Mouse (Mus musculus) neural tube, embryonic 11.5 days (tissue): ENCODE measurements around the gene Ankle2. TPM values are rescaled to one million over a fixed set of nuclear protein-coding genes. Genes with fewer than 3 reads are reported as not detected.

ENCODE experiments used
- ATAC-seq: fragments of 200-750 bp; cut with Nextera tagmentation; 2 replicates; pipeline ENCODE4 v1.8.0; 2017; ENCODE audit warnings: moderate number of reproducible peaks, mild to moderate bottlenecking, moderate TSS enrichment, moderate library complexity; ENCODE audit not compliant: insufficient read depth, low FRiP score, low TSS enrichment
- DNase-seq: peaks from one replicate; pipeline ENCODE4 v3.0.0-alpha.2; 2015; ENCODE audit warnings: low spot score
- H3K27ac ChIP-seq: fragments of 300-500 bp; sonication (generic); 2 replicates; pipeline ENCODE4 v1.5.1; 2014; ENCODE audit warnings: low read depth, mild to moderate bottlenecking, low read length
- H3K27me3 ChIP-seq: fragments of 300-500 bp; sonication (generic); 2 replicates; pipeline ENCODE4 v1.6.1; 2014; ENCODE audit warnings: mild to moderate bottlenecking, low read length, mixed read lengths; ENCODE audit not compliant: control insufficient read depth, insufficient read depth
- H3K36me3 ChIP-seq: fragments of 300-500 bp; sonication (generic); 2 replicates; pipeline ENCODE4 v1.6.1; 2014; ENCODE audit warnings: mild to moderate bottlenecking, low read length, moderate library complexity, mixed read lengths; ENCODE audit not compliant: control insufficient read depth, insufficient read depth
- H3K4me1 ChIP-seq: fragments of 300-500 bp; sonication (generic); 2 replicates; pipeline ENCODE4 v1.6.1; 2014; ENCODE audit warnings: low read length, mixed read lengths; ENCODE audit not compliant: control insufficient read depth, insufficient read depth
- H3K4me2 ChIP-seq: fragments of 300-500 bp; sonication (generic); 2 replicates; pipeline ENCODE4 v1.6.1; 2014; ENCODE audit warnings: low read depth, mild to moderate bottlenecking, moderate library complexity
- H3K4me3 ChIP-seq: fragments of 300-500 bp; sonication (generic); 2 replicates; pipeline ENCODE4 v1.5.1; 2014; ENCODE audit warnings: low read depth, low read length
- H3K9ac ChIP-seq: fragments of 300-500 bp; sonication (generic); 2 replicates; pipeline ENCODE4 v1.6.1; 2014; ENCODE audit warnings: mild to moderate bottlenecking, low read length
- H3K9me3 ChIP-seq: fragments of 300-500 bp; sonication (generic); 2 replicates; pipeline ENCODE4 v1.6.1; 2016; ENCODE audit warnings: low read length; ENCODE audit not compliant: control insufficient read depth
- WGBS: fragments of 180-500 bp; shearing (Covaris S2); extraction: QIAGEN DNeasy Blood & Tissue Kit; methylation state at CpG from one replicate; pipeline ENCODE4 v1.1.7; 2014; 5-methylcytosine and 5-hydroxymethylcytosine counted together
- polyA plus RNA-seq: library from polyadenylated mRNA; unstranded; fragments of >200 nt; fragmentation: Nextera tagmentation; extraction: Ambion mirVana; gene quantifications from 2 replicates; pipeline ENCODE4 v1.2.1, GENCODE M21; 2014

Ankle2 gene
- polyA plus RNA-seq, 1 experiment from 2014 or later = 39.9 TPM

DNA sequence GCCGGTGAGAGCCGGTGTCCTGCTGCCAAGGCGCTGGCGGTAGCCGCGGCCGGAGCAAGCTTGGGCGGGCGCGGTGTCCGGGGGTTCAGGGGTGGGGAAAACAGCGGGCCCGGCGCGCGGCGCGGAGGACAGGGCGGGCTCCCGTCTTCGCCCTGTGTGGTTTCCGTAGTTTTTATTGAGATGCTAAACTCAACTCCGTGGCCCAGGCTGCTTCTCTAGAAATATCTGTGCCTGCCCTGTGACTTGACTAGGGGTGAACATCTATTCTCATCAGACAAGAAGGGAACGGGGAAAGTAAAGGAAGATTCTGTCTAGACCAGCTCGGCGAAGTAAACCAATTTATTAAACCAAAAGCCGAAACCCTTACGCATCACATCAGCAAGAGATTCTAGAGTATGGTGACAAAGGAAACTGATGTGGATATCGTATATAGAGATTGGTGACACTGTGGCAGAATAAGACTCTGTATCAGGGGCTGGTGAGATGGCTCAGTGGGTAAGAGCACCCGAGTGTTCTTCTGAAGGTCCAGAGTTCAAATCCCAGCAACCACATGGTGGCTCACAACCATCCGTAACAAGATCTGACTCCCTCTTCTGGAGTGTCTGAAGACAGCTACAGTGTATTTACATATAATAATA is 55.8 kb downstream of the Ankle2 start:
- Histone ChIP-seq H3K4me2 (peak overlapping the region; percentile 86), H3K9ac (peak overlapping the region; percentile 82), H3K9me3 (no peaks in the 10 kb centered on the region), H3K4me1 (peaks cover 3% of the 10 kb centered on the region; the same call in 1 of the 2 replicates), H3K4me3 (peak overlapping the region; percentile 77), H3K36me3 (no peaks in the 10 kb centered on the region), H3K27me3 (no peaks in the 10 kb centered on the region), H3K27ac (0 out of 2 replicates have a peak overlapping the region, but pooled peaks have one; percentile 23)
- WGBS = 3% methylated on average over 30 of the region's 31 CpGs
- ATAC-seq (peak; percentile 78), DNase-seq (no peak)

DNA sequence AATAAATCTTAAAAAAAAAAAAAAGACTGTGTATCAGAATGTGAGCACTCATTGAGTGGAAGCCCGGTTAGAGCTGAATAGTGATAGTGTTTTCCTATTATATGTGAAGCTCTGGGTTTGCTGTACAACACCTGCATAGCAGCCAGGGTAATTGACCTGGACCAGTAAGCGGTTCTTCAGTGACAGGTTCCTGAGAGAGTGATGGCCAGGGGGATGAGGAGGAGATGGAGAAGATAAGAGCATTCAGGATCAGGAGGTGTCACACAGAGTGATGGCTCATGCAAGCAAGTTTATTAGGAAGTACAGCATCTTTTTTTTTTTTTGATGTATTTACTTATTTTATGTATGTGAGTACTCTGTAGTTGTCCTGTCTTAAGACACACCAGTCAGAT is 56.3 kb downstream of the Ankle2 start:
- WGBS = 77% methylated on average over 2 of the region's 2 CpGs
- Histone ChIP-seq H3K4me1 (peaks cover 3% of the 10 kb centered on the region; the same call in 1 of the 2 replicates), H3K4me2 (peak overlapping the region; percentile 86; the same call in 1 of the 2 replicates), H3K27me3 (no peaks in the 10 kb centered on the region), H3K9ac (no peak overlapping the region), H3K27ac (no peak overlapping the region), H3K4me3 (peak overlapping the region; percentile 77), H3K36me3 (no peaks in the 10 kb centered on the region), H3K9me3 (no peaks in the 10 kb centered on the region)
- DNase-seq = no peak
- no peak for ATAC-seq

DNA sequence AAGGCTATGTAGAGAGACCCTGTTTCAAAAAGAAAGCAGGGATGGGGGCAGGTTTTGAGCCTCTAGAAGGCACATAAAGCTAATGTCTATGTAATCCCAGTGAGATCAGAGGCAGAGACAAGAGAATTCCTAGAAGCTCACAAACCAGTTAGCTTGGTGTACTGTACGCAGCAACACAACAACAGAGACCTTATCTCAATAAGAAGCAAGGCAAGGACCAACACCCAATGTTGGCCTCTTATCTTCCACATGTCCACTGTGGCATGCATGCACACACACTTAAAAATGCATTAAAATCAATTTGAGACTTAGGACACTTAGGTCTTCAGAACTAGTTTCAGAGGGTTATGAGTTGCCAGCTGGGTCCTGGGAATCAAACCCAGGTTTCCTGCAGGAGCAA is 60.8 kb downstream of the Ankle2 start:
- no peaks in the 10 kb centered on the region for H3K4me1 ChIP-seq
- no peaks in the 10 kb centered on the region for H3K27me3 ChIP-seq
- no peak overlapping the region for H3K9ac ChIP-seq
- 100% methylated on average over 1 of the region's 1 CpGs for WGBS
- ATAC-seq (no peak), DNase-seq (no peak)
- no peak overlapping the region for H3K4me2 ChIP-seq
- no peak overlapping the region for H3K4me3 ChIP-seq
- H3K27ac ChIP-seq = no peak overlapping the region
- H3K36me3 ChIP-seq = no peaks in the 10 kb centered on the region
- no peaks in the 10 kb centered on the region for H3K9me3 ChIP-seq

DNA sequence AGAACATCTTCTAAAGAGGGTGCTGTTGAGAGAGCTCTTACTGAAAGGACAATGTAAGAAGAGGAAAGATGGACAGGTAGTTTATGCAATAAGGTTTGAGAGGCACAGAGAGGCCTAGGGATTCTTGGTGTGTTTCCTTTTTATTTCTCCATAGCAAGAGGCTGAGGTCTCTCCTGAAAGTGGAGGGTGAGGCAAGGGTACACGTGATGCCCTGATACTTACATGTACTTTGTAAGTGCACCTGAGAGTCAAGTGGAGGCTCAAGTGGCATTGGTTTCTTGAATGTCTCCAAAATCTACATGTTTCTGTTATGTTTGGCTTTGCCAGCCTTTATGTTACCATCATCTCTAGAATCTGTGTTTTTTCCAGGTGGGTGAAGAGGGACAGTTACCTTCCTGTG is 65.8 kb downstream of the Ankle2 start:
- no peak overlapping the region for H3K4me2 ChIP-seq
- H3K27ac ChIP-seq = no peak overlapping the region
- ATAC-seq = no peak
- H3K4me1 ChIP-seq = no peaks in the 10 kb centered on the region
- no peak for DNase-seq
- no peak overlapping the region for H3K9ac ChIP-seq
- H3K36me3 ChIP-seq = peaks cover 8% of the 10 kb centered on the region; the same call in 1 of the 2 replicates
- no peak overlapping the region for H3K4me3 ChIP-seq
- H3K9me3 ChIP-seq = no peaks in the 10 kb centered on the region
- no peaks in the 10 kb centered on the region for H3K27me3 ChIP-seq
- WGBS = 92% methylated on average over 1 of the region's 1 CpGs

DNA sequence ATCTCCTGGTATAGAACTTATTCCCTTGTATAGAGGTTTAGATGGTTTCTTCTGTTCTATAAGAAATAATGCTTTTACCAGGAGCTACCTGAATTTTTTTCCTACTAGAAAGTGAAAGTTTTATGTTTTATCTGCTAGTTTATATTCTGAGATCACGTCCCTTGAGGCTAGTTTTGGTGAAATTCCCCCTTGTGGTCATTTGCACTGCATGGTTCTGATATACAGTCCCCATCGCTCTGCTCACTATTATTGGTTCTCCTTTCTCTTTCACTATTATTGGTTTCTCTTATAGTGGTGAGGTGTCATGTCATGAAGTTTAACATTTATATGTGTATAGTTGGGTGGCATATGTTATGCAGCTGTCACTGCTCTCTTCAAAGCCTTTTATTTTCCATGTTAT is 69.8 kb downstream of the Ankle2 start:
- no peak overlapping the region for H3K27ac ChIP-seq
- H3K36me3 ChIP-seq = peaks cover 10% of the 10 kb centered on the region; the same call in 1 of the 2 replicates
- no peak overlapping the region for H3K9ac ChIP-seq
- H3K9me3 ChIP-seq = no peaks in the 10 kb centered on the region
- no peak for ATAC-seq
- H3K27me3 ChIP-seq = no peaks in the 10 kb centered on the region
- no peak for DNase-seq
- no peak overlapping the region for H3K4me3 ChIP-seq
- WGBS = 92% methylated on average over 2 of the region's 2 CpGs
- no peak overlapping the region for H3K4me2 ChIP-seq
- no peaks in the 10 kb centered on the region for H3K4me1 ChIP-seq

Other genes starting within 250 kb of the Ankle2 start
- gene Zfp932, start 234.5 kb upstream of the Ankle2 start, polyA plus RNA-seq = 22.6 and 23.2 TPM in 2 replicates
- 8.2 and 9.5 TPM in 2 replicates for gene Gm17655, start 158.5 kb upstream of the Ankle2 start, polyA plus RNA-seq
- 0.62 and 0.82 TPM in 2 replicates for gene Gm35315, start 136.6 kb upstream of the Ankle2 start, polyA plus RNA-seq
- gene Plcxd1, start 131.0 kb upstream of the Ankle2 start, polyA plus RNA-seq = 0.32 and 0.73 TPM in 2 replicates
- 31.7 and 32.7 TPM in 2 replicates for gene Gtpbp6, start 122.8 kb upstream of the Ankle2 start, polyA plus RNA-seq
- 5.0 and 6.8 TPM in 2 replicates for gene Zfp605, start 120.9 kb upstream of the Ankle2 start, polyA plus RNA-seq
- 83.9 and 95.0 TPM in 2 replicates for gene Chfr, start 95.2 kb upstream of the Ankle2 start, polyA plus RNA-seq
- 23.2 and 24.0 TPM in 2 replicates for gene Golga3, start 54.3 kb upstream of the Ankle2 start, polyA plus RNA-seq
- 95.2 and 106 TPM in 2 replicates for gene Pgam5, start 38.9 kb downstream of the Ankle2 start, polyA plus RNA-seq
- gene Pxmp2, start 55.2 kb downstream of the Ankle2 start, polyA plus RNA-seq = 9.5 and 11.6 TPM in 2 replicates
- gene Pole, start 55.3 kb downstream of the Ankle2 start, polyA plus RNA-seq = 36.4 and 40.1 TPM in 2 replicates
- gene P2rx2, start 112.2 kb downstream of the Ankle2 start, polyA plus RNA-seq = 0.59 and 1.4 TPM in 2 replicates
- gene Lrcol1, start 113.7 kb downstream of the Ankle2 start, polyA plus RNA-seq = not detected in 2 replicates
- 22.2 and 25.4 TPM in 2 replicates for gene Fbrsl1, start 217.5 kb downstream of the Ankle2 start, polyA plus RNA-seq